Mouse (Mus musculus) limb, embryonic 14.5 days (tissue): Measurements from ENCODE around the gene Rps6ka1. TPM values are rescaled to one million over a fixed set of nuclear protein-coding genes. Genes with fewer than 3 reads are reported as not detected.

Experiments
- ATAC-seq: fragments of 200-750 bp; cut with Nextera tagmentation; 2 replicates; pipeline ENCODE4 v1.8.0; 2017; ENCODE audit warnings: low read depth, moderate number of reproducible peaks, moderate TSS enrichment; ENCODE audit not compliant: low FRiP score
- DNase-seq: peaks from one replicate; pipeline ENCODE4 v3.0.0-alpha.2; 2015; ENCODE audit warnings: low spot score
- H3K27ac ChIP-seq: fragments of 300-500 bp; sonication (generic); replicated peaks from 2 replicates; pipeline ENCODE4 v1.5.1; 2014; ENCODE audit warnings: low read depth, mild to moderate bottlenecking, low read length, moderate library complexity, mixed read lengths
- H3K27me3 ChIP-seq: fragments of 300-500 bp; sonication (generic); 2 replicates; pipeline ENCODE4 v1.6.1; 2014; ENCODE audit warnings: low read length, mixed read lengths; ENCODE audit not compliant: control insufficient read depth, insufficient read depth
- H3K36me3 ChIP-seq: fragments of 300-500 bp; sonication (generic); 2 replicates; pipeline ENCODE4 v1.6.1; 2014; ENCODE audit warnings: mild to moderate bottlenecking, low read length, moderate library complexity, mixed read lengths; ENCODE audit not compliant: control insufficient read depth, insufficient read depth
- H3K4me1 ChIP-seq: fragments of 300-500 bp; sonication (generic); 2 replicates; pipeline ENCODE4 v1.6.1; 2014; ENCODE audit warnings: antibody characterized with exemption, low read length, mixed read lengths; ENCODE audit not compliant: control insufficient read depth, insufficient read depth
- H3K4me2 ChIP-seq: fragments of 300-500 bp; sonication (generic); replicated peaks from 2 replicates; pipeline ENCODE4 v1.6.1; 2014; ENCODE audit warnings: low read depth, mild to moderate bottlenecking, low read length, moderate library complexity; ENCODE audit not compliant: severe bottlenecking
- H3K4me3 ChIP-seq: fragments of 300-500 bp; sonication (generic); replicated peaks from 2 replicates; pipeline ENCODE4 v1.5.1; 2014; ENCODE audit warnings: low read length
- H3K9ac ChIP-seq: fragments of 300-500 bp; sonication (generic); 2 replicates; pipeline ENCODE4 v1.6.1; 2014; ENCODE audit warnings: mild to moderate bottlenecking, low read depth, low read length, moderate library complexity; ENCODE audit not compliant: severe bottlenecking
- H3K9me3 ChIP-seq: fragments of 300-500 bp; sonication (generic); 2 replicates; pipeline ENCODE4 v1.6.1; 2016; ENCODE audit warnings: low read length; ENCODE audit not compliant: control insufficient read depth
- POLR2A ChIP-seq: fragments of 200-500 bp; IDR thresholded peaks from 2 replicates; pipeline ENCODE4 v1.8.0; 2012; ENCODE audit warnings: inconsistent platforms, mild to moderate bottlenecking, moderate library complexity, borderline replicate concordance; ENCODE audit not compliant: insufficient read depth, insufficient read length; ENCODE audit errors: extremely low read depth
- WGBS: fragments of 180-500 bp; shearing (Covaris S2); extraction: QIAGEN DNeasy Blood & Tissue Kit; methylation state at CpG from one replicate; pipeline ENCODE4 v1.1.7; 2014; 5-methylcytosine and 5-hydroxymethylcytosine counted together
- polyA plus RNA-seq, 2 experiments: library from polyadenylated mRNA; depleted of rRNA in 1 of 2; stranded (reverse) in 1 of 2; unstranded in 1 of 2; fragments of >200 nt; fragmentation: Nextera tagmentation in 1 of 2; extraction: Ambion mirVana in 1 of 2; gene quantifications; 2 replicates each; pipeline versions ENCODE4 v1.2.1 to v1.2.3; 2012 to 2014

Gene Rps6ka1
- polyA plus RNA-seq, 2 experiments: 25.1 to 33.8 TPM

DNA sequence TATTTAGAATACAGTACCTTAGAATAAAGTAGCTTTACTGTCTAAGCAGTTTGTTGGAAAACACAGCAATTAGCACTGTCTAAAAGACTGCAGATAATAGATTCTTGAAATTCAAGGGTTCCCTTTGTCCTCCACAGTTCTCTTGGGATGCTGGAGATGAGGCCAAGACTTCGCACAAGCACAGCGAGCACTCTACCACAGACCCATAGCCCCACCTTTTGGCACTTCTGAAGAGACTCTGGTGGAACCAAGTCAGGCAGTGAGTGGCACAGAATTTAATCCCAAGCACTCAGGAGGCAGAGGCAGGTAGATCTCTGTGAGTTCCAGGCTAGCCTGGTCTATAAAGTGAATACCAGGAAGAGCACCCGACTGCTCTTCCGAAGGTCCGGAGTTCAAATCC, 70.2 kb downstream of the Rps6ka1 start:
- Histone ChIP-seq H3K27me3 (no peaks in the 10 kb centered on the region), H3K4me3 (no peak overlapping the region), H3K9me3 (no peaks in the 10 kb centered on the region), H3K4me2 (no peak overlapping the region), H3K4me1 (peaks cover 13% of the 10 kb centered on the region), H3K36me3 (no peaks in the 10 kb centered on the region), H3K27ac (no peak overlapping the region), H3K9ac (no peak overlapping the region)
- TF ChIP-seq POLR2A: no peak
- no peak for DNase-seq
- ATAC-seq: no peak
- WGBS: 97% methylated on average over 5 of the region's 5 CpGs

DNA sequence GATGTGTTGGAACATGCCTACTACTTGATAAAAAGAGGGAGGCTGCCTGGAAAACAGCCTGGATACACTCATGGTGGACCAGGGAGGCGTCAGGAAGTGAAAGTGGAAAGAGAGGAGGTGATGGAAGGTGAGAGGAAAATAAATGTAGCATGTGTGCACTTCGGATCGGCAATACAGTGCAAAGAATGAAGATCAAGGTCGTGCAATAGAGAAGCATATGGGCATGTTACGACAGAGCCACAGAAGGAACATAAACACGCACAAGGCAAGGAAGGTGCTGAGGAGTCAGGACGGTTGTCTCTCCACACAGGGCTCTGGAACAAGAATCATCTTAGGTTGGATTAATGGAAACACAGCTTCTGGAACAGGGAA, 71.1 kb downstream of the Rps6ka1 start:
- Histone ChIP-seq H3K9ac (0 out of 2 replicates have a peak overlapping the region, but pooled peaks have one; percentile 6), H3K4me3 (no peak overlapping the region), H3K4me2 (peak overlapping the region; percentile 33), H3K9me3 (no peaks in the 10 kb centered on the region), H3K27ac (peak overlapping the region; percentile 48), H3K36me3 (no peaks in the 10 kb centered on the region), H3K4me1 (peaks cover 13% of the 10 kb centered on the region), H3K27me3 (no peaks in the 10 kb centered on the region)
- ATAC-seq (no peak), DNase-seq (no peak)
- 20% methylated on average over 7 of the region's 7 CpGs for WGBS
- TF ChIP-seq POLR2A: no peak

DNA sequence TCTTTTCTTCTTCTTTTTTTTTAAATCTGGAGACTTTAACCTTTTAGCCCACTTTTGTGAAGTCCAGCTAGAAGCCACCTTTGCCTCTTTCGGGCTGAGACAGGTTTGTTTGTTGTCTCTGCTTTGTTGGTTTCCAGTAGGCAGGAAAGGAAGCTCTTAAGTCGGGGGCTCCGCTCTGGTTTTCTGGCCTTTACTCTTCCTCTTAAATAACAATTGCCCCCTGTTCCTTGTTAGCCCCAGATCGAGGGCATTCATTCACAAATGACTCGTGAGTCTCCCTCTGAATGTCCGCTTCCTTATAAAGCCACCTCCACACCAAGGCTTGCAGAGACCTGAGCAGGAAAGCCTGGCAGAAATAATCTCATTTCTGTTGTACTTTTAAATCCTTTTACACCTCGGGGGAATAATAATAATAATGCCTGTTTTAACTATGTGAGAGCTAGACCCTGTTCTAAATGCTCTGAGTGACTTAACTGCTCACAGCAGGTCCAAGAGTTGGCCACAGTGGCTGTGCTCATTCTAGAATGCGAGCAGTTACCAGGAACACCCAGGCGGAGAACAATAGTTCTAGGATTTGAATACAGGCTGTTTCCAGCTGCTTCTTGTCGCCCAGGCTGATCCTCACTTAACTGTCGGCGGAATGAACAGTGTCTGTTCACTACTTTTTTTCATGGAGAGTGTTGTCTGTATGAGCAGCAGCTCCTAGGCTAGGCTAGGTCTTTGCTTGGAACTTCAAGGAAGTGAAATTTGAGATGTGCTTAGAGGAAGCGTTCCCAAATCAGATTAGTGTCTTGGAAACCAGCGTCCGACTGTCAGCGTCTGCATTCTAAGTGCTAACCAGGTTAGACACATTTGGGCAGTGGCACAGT, 71.7 kb downstream of the Rps6ka1 start:
- no peak for TF ChIP-seq POLR2A
- peaks cover 13% of the 10 kb centered on the region for H3K4me1 ChIP-seq
- peak overlapping the region; percentile 33 for H3K4me2 ChIP-seq
- H3K4me3 ChIP-seq: no peak overlapping the region
- peak overlapping the region; percentile 6; the same call in 1 of the 2 replicates for H3K9ac ChIP-seq
- H3K9me3 ChIP-seq: no peaks in the 10 kb centered on the region
- H3K27ac ChIP-seq: peak overlapping the region; percentile 100
- ATAC-seq (no peak), DNase-seq (peak; percentile 24)
- H3K36me3 ChIP-seq: no peaks in the 10 kb centered on the region
- no peaks in the 10 kb centered on the region for H3K27me3 ChIP-seq
- 12% methylated on average over 16 of the region's 16 CpGs for WGBS

DNA sequence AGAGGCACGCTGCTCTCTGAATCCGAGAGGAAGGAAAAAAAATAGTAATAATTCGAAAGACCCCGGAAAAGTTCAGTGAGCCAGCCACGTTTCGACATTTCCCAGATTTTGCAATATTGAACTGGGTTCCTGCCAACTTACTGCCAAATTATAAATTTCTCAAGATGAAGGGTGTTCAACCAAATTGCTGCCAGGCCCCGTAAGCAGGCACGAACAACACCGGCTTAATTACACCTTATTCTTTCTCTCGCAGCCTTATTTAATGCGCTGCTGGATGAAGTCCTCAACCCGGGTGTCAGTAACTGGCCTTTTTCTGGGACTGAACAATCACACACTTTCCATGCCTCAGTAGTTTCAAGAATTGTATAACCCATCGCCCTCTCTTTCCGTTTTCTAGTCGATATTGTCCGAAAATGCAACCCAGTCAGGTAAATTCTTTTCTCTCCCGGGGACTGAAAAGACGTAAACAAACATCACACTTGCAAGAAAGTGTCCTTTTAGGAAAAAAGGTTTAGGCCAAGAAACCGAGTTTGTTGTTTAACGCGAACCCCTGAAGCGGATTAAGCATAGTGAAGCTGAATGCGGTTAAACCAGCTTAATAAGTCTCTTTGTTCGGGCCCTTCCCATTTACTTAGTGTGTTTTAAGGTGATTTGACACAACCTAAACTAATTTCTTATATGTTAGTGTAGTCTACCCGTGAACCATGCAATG, 72.6 kb downstream of the Rps6ka1 start:
- Histone ChIP-seq H3K27ac (peak overlapping the region; percentile 100), H3K4me1 (peaks cover 13% of the 10 kb centered on the region), H3K36me3 (no peaks in the 10 kb centered on the region), H3K27me3 (no peaks in the 10 kb centered on the region), H3K4me3 (peak overlapping the region; percentile 58), H3K4me2 (peak overlapping the region; percentile 48), H3K9me3 (no peaks in the 10 kb centered on the region), H3K9ac (peak overlapping the region; percentile 82)
- WGBS: 12% methylated on average over 25 of the region's 25 CpGs
- TF ChIP-seq POLR2A: no peak
- DNase-seq (peak; percentile 59), ATAC-seq (no peak)

DNA sequence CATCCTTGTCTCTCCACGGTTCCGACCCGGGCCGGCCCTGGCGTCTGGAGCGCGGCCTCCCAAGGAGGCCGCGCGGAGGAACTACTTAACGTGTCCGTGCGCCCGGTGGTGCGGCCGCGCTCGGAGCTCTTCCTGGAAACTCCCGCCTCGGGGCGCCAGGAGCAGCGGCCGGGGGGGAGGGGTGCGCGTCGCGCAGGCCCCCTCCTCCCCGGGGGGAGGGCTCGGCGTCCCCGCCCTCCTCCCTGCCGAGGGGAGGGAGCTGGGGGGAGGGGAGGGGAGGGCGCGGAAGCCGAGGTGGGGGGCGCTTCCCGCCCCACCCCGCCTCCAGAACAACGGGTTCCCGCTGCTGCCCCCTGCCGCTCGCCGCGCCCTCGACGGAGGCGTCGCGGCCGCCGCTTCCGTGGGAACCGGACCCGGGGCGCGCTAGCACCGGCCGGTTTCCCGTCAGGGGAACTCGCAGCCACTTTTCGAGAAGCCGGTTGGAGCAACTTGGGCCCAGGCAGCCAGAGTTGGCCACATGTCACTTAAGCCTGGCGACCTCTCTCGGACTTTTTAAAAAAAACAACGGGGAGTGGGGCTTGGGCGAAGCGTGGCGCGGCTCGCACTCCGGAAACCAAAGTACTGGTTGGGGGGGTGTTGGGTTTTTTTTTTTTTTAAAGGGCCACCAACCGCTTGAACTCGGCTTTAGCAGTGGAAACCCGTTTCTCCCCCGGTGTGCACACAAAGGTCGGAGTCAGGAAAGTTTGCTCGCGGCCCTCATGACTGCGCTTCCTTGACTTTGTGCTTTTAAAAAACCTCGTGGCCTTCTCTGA, 73.4 kb downstream of the Rps6ka1 start:
- Histone ChIP-seq H3K4me3 (peak overlapping the region; percentile 58), H3K27me3 (no peaks in the 10 kb centered on the region), H3K4me2 (peak overlapping the region; percentile 48), H3K27ac (peak overlapping the region; percentile 100), H3K4me1 (peaks cover 13% of the 10 kb centered on the region), H3K9ac (peak overlapping the region; percentile 82), H3K9me3 (no peaks in the 10 kb centered on the region), H3K36me3 (no peaks in the 10 kb centered on the region)
- ATAC-seq (peak; percentile 72), DNase-seq (peak; percentile 92)
- under 1% methylated on average over 47 of the region's 80 CpGs for WGBS
- 0 out of 2 replicates have a peak, but pooled peaks have one; percentile 17 for TF ChIP-seq POLR2A
